Mouse (Mus musculus): Measurements from ENCODE around the gene Hnf1b. TPM values are rescaled to one million over a fixed set of nuclear protein-coding genes. Genes with fewer than 3 reads are reported as not detected.

Gene Hnf1b
- polyA plus RNA-seq (2012; rRNA removed), result 15.2 and 16.3 TPM in 2 replicates

- no peak for TF ChIP-seq CTCF (IDR thresholded peaks at IDR 0.05; ENCODE audit: insufficient read depth, low read length)
- TF ChIP-seq POLR2A (IDR thresholded peaks at IDR 0.05; ENCODE audit: borderline replicate concordance, extremely low read depth, low read depth, low read length), result 0 out of 2 replicates have a peak, but pooled peaks have one; percentile 22
- peak; percentile 60 for DNase-seq
- Histone ChIP-seq H3K4me1 (ENCODE audit: control insufficient read depth, insufficient read depth, low read length) (no peaks in the 10 kb centered on the region), H3K4me3 (replicated peaks; ENCODE audit: extremely low read depth, low read depth, low read length) (peak within 1 kb of the TSS; percentile 68)
- WGBS, result 3% methylated on average over 36 of the region's 36 CpGs
These were observed at the start of gene Hnf1b for GRCm38 (mm10) chr11:83849529-83850335. Hnf1b (plus strand) TSS chr11:83850063.

- H3K4me3 ChIP-seq (replicated peaks; ENCODE audit: extremely low read depth, low read depth, low read length), result no peak overlapping the region
- 67% methylated on average over 8 of the region's 8 CpGs for WGBS
- TF ChIP-seq CTCF (IDR thresholded peaks at IDR 0.05; ENCODE audit: insufficient read depth, low read length), result no peak
- TF ChIP-seq POLR2A (IDR thresholded peaks at IDR 0.05; ENCODE audit: borderline replicate concordance, extremely low read depth, low read depth, low read length), result no peak
- DNase-seq, result no peak
- H3K4me1 ChIP-seq (ENCODE audit: control insufficient read depth, insufficient read depth, low read length), result no peaks in the 10 kb centered on the region
These were observed 47.7 kb upstream of the Hnf1b start for GRCm38 (mm10) chr11:83802166-83802565.

DNA sequence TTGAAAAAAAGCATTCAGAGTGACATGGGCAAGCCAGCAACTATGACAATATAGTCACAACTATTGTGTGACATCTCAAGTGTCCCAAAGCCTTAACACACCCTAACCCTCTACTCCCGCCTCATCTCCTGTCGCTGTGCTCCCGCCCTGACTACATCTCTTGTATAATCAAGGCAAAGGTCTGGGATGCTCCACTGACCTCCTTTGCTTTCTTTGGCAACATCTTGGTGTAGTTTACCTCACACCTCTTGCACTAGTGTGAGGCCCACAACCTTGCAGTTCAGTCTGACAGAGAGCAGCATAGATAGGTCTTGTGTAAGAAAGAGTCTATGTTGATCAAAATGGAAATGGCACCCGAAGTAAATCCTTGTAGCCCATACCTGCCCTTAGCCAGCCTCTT lies 47.3 kb upstream of the Hnf1b start:
- 87% methylated on average over 4 of the region's 4 CpGs for WGBS
- DNase-seq, result no peak
- TF ChIP-seq POLR2A (IDR thresholded peaks at IDR 0.05; ENCODE audit: borderline replicate concordance, extremely low read depth, low read depth, low read length), result no peak
- TF ChIP-seq CTCF (IDR thresholded peaks at IDR 0.05; ENCODE audit: insufficient read depth, low read length), result no peak
- H3K4me1 ChIP-seq (ENCODE audit: control insufficient read depth, insufficient read depth, low read length), result no peaks in the 10 kb centered on the region
- H3K4me3 ChIP-seq (replicated peaks; ENCODE audit: extremely low read depth, low read depth, low read length), result no peak overlapping the region

- no peak for TF ChIP-seq POLR2A (IDR thresholded peaks at IDR 0.05; ENCODE audit: borderline replicate concordance, extremely low read depth, low read depth, low read length)
- TF ChIP-seq CTCF (IDR thresholded peaks at IDR 0.05; ENCODE audit: insufficient read depth, low read length), result no peak
- Histone ChIP-seq H3K4me1 (ENCODE audit: control insufficient read depth, insufficient read depth, low read length) (no peaks in the 10 kb centered on the region), H3K4me3 (replicated peaks; ENCODE audit: extremely low read depth, low read depth, low read length) (no peak overlapping the region)
- WGBS, result 86% methylated on average over 8 of the region's 8 CpGs
- DNase-seq, result no peak
These were observed 39.4 kb upstream of the Hnf1b start for GRCm38 (mm10) chr11:83810441-83810840.

DNA sequence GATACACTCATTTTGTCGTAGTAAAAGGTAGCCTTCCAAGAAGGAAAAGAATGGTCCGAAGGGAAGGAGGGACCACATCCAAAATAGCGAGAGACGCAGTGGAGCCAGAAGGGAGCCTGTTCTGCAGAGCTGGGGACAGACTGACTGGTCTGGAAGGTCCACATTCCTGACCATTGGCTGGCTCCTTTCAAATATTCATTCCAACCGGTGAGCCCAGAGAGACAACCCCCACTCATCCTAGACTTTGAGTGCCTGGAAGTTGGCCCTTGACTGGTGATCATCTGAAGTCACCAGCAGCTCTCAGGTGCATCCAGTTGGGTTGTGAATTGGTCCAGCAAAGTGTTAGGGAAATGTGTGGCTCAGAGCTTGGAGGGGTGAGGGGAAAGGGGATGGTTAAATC lies 34.7 kb upstream of the Hnf1b start:
- DNase-seq, result no peak
- Histone ChIP-seq H3K4me1 (ENCODE audit: control insufficient read depth, insufficient read depth, low read length) (no peaks in the 10 kb centered on the region), H3K4me3 (replicated peaks; ENCODE audit: extremely low read depth, low read depth, low read length) (no peak overlapping the region)
- TF ChIP-seq CTCF (IDR thresholded peaks at IDR 0.05; ENCODE audit: insufficient read depth, low read length), result no peak
- TF ChIP-seq POLR2A (IDR thresholded peaks at IDR 0.05; ENCODE audit: borderline replicate concordance, extremely low read depth, low read depth, low read length), result no peak
- 58% methylated on average over 5 of the region's 5 CpGs for WGBS

DNA sequence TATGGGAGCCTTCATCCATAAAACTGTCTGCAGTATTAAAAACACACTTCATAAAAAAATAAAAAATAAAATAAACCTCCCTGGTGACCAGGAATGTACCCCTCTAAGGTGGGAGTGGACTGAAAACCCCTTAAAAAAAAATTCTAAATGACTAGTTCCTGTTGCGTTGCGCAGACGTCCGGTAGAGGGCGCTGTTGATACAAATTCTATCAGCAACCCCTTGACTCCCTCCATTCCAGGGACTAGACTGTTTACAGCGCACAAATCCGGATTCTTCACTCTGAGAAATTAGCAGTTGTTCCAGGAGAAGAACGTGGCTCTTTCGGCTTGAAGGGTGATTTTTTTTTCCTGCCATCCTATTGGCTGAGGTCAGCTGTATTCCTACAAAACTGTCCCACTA lies 34.2 kb upstream of the Hnf1b start:
- H3K4me1 ChIP-seq (ENCODE audit: control insufficient read depth, insufficient read depth, low read length), result no peaks in the 10 kb centered on the region
- H3K4me3 ChIP-seq (replicated peaks; ENCODE audit: extremely low read depth, low read depth, low read length), result no peak overlapping the region
- TF ChIP-seq POLR2A (IDR thresholded peaks at IDR 0.05; ENCODE audit: borderline replicate concordance, extremely low read depth, low read depth, low read length), result no peak
- peak; percentile 65 for TF ChIP-seq CTCF (IDR thresholded peaks at IDR 0.05; ENCODE audit: insufficient read depth, low read length)
- WGBS, result 2% methylated on average over 9 of the region's 9 CpGs
- peak; percentile 55 for DNase-seq

DNA sequence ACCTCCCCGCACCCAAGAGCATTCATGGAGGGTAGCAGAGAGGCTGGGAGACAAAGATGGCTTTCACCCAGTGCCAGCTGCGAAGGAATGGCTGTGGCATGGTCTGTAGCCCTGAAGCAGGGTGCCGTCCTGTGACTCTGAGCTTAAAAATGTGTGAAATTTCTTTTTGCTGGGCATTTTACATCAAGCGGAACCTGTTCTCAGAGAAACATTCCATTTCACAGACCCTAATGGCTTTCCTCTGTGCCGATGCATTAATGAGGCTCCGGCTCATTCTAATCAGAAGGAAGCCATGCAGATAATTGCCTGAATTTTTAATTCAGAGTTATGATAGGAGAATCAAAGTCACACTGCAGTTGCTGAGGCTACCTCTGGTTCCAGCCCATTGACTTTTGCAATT lies 32.8 kb upstream of the Hnf1b start:
- no peaks in the 10 kb centered on the region for H3K4me1 ChIP-seq (ENCODE audit: control insufficient read depth, insufficient read depth, low read length)
- DNase-seq, result no peak
- TF ChIP-seq CTCF (IDR thresholded peaks at IDR 0.05; ENCODE audit: insufficient read depth, low read length) (no peak), POLR2A (IDR thresholded peaks at IDR 0.05; ENCODE audit: borderline replicate concordance, extremely low read depth, low read depth, low read length) (no peak)
- WGBS, result 80% methylated on average over 6 of the region's 6 CpGs
- H3K4me3 ChIP-seq (replicated peaks; ENCODE audit: extremely low read depth, low read depth, low read length), result no peak overlapping the region

DNA sequence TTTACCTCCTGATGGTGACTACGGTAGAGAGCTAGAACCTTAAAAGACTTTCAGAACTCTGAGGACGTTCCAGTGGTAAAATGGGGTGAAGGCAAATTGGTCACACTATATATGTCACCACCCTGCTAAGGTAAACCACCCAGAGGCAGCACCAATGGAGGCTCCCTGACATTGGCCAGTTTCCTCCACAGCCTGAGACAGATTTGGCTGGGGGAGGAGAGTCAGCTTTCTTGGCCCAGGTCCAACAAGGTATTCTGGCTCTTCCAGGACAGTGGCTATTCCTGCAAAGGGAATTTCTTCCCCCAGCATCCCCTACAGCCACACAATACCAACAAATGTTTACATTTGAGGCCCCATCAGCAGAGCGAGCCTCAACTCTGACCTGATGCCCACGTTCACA lies 31.9 kb upstream of the Hnf1b start:
- TF ChIP-seq CTCF (IDR thresholded peaks at IDR 0.05; ENCODE audit: insufficient read depth, low read length) (no peak), POLR2A (IDR thresholded peaks at IDR 0.05; ENCODE audit: borderline replicate concordance, extremely low read depth, low read depth, low read length) (no peak)
- DNase-seq, result no peak
- Histone ChIP-seq H3K4me3 (replicated peaks; ENCODE audit: extremely low read depth, low read depth, low read length) (no peak overlapping the region), H3K4me1 (ENCODE audit: control insufficient read depth, insufficient read depth, low read length) (no peaks in the 10 kb centered on the region)
- 50% methylated on average over 4 of the region's 4 CpGs for WGBS

DNA sequence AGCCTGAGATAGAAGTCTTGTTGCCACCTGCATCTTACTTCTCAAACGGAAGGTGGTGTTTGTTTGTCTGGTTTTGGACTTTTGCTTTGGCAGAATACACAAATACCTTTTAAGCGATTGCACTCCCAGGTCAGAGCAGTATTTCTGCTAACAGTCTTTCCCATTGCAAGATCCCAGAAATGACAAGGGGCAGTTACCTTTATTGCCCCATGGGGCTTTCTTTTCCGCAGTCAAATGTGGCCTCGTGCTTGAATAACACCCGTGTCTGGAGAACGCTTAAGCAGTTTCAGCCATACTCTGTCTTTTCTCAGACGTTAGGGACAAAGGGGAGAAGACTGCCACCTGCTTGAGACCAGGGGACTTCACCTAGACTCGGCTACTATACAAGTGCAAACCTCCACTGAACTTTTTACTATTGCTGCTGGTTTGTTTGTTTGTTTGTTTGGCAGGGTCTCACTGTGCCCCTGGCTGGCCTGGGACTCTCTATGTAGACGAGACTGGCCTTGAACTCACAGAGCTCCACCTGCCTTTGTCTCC lies 31.2 kb upstream of the Hnf1b start:
- no peak for DNase-seq
- Histone ChIP-seq H3K4me3 (replicated peaks; ENCODE audit: extremely low read depth, low read depth, low read length) (no peak overlapping the region), H3K4me1 (ENCODE audit: control insufficient read depth, insufficient read depth, low read length) (no peaks in the 10 kb centered on the region)
- 53% methylated on average over 9 of the region's 9 CpGs for WGBS
- no peak for TF ChIP-seq POLR2A (IDR thresholded peaks at IDR 0.05; ENCODE audit: borderline replicate concordance, extremely low read depth, low read depth, low read length)

Data from lung, adult 2 months (tissue).